Mouse (Mus musculus) left cerebral cortex, postnatal 10 days (tissue): Measurements from ENCODE around the gene Naaladl2. TPM values are rescaled to one million over a fixed set of nuclear protein-coding genes. Genes with fewer than 3 reads are reported as not detected.

Experiments
- DNase-seq, 2 experiments: peaks; one replicate each; pipeline ENCODE4 v3.0.0; 2021 to 2022; ENCODE audit warnings: low spot score in 2 of 2, mixed read lengths in 1 of 2; ENCODE audit errors: extremely low spot score in 1 of 2
- intact Hi-C: fragments of 180-260 bp; cut with DNase I; formaldehyde crosslinking; loops from one replicate; pipeline ENCODE4 v1.15.1; 2025
- total RNA-seq, 2 experiments: library from RNA; stranded (reverse); gene quantifications; 2 replicates each; pipeline ENCODE4 v1.2.3; 2021

The Naaladl2 gene
- total RNA-seq, 2 experiments from 2014 or later, result 1.7 to 2.3 TPM

GRCm38 (mm10) chr3:23758746-23759145 lies 1385.3 kb downstream of the Naaladl2 start:
- DNase-seq, result no peak
- intact Hi-C loops, result no loop called here
